Mouse (Mus musculus): Measurements from ENCODE around the gene Nps. TPM values are rescaled to one million over a fixed set of nuclear protein-coding genes. Genes with fewer than 3 reads are reported as not detected.

Gene Nps
- total RNA-seq, 2 experiments from 2014 or later = not detected

DNA sequence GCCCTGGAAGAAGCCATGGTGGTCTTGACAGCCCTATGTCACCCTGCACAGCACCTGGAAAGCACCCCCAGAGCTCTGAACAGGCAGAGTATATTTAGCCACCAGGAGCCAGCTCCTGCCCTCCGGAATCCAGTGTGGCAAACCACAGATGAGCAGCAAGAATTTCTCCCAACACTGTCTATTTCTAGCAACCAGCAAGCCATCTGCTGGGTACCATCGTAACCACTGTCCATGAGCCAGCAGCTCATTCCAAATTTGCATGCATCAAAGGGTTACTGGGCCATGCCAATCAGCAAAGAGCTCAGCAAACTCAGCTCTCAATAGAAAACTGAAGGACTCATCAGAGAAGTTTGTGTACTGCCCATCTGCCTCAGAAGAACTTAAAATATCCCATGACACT lies 46.0 kb downstream of the Nps start:
- no peak for ATAC-seq (replicated peaks; ENCODE audit: low FRiP score, low TSS enrichment, poor library complexity, severe bottlenecking)

Other genes starting within 250 kb of the Nps start
- not detected in 2 replicates for gene Foxi2, start 151.6 kb downstream of the Nps start, total RNA-seq (2014; fragmentation: Nextera tagmentation)
- not detected in 2 replicates for gene Foxi2, start 151.6 kb downstream of the Nps start, total RNA-seq (2017)

Measured in megakaryocyte-erythroid progenitor cell, adult 5-6 weeks (primary cell).